Mouse (Mus musculus) kidney, postnatal 4 days (tissue): ENCODE data around the gene Pop4.

Source experiments
- DNase-seq, 2 experiments: peaks; one replicate each; pipeline ENCODE4 v3.0.0; 2021; ENCODE audit warnings: mixed read lengths in 2 of 2

Pop4 gene

DNA sequence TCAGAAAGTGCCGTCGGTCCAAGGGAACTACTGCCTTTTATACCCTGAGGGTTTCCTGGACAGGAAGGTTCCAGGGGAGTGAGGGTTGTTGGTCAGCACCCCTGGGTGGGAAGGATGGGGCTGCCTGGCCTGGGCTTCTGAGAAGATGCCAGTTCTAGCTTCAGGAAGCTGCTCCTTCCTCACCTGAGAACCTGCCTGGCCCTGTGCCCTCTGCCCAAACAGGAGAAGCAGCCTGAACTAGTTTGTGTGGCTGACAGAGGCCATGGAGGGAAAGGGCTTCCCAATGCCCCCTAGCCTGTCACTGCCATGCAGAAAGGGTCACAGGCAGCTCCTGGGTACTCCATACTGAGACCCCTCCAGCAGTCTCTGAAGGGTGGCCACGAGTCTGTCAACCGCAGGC, 51.7 kb downstream of the Pop4 start:
- DNase-seq: no peak

DNA sequence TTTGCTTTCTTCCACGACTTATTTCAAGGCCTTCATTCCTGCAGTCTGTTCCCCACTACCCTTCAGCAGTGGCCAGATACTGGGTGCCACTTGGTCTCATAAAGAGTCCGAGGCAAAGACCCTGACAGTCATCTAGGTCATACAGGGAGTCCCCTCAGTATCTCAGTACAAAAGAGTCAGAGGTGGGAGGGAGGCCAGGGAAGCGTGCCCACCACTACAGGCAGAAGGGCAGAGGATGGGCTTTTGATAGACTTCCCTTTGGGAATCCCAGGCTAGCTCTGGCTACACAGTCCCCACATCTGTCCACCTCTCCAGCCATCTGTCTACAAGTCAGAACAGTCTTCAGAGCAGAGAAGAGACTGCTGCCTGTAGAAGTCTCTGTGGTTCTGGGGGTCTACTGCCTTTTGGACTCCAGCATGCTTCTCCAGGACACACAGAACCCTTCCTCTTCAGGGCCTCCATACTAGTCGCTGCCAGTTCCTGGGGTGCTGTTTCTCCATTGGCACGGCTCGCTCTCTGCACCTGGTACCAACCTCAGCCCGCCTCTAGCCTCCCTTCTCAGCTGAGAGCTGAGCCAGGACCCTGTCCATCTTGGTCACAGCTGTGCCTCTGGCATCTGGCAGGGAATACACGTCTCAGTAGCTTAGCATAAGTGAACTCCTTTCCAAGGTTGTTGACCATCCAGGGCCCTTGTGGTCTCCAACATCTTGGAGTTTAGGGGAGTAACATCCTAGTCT, 52.4 kb downstream of the Pop4 start:
- no peak for DNase-seq

DNA sequence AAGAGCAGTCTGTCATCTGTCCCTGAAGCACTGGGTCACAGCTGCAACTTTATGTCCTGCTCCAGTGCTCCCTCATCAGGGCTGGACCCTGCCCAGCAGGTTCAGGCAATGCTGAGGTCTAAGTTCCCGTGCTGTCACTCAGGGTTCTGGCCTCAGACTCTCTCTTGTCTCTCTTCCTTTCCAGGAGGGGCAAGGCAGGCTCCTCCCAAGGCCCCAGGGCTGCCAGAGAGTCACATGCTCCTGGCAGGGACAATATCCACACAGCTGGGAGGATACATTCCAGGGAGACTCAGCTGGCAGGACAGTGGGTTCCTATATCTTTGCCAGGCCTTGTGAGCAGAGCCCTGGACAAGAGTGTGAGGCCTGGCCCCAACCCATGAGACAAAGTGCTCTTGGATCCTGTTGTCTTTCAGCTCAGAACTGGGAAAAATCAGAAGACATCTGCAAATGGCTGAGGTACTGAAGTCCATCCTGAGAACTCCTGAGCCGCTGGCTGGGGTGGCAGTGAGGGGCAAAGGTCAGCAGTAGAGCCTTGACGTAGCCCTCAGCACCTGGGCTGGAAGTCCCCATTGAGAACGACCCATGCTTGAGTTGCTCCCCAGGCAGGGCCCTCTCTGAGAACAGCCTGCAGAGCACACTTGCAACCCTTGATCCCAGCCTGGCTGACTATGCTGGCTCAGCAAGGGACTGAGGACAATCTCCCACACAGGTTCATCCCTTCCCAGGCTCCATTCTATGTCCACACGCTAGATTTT, 53.6 kb downstream of the Pop4 start:
- peak; percentile 66 to 78 for DNase-seq

DNA sequence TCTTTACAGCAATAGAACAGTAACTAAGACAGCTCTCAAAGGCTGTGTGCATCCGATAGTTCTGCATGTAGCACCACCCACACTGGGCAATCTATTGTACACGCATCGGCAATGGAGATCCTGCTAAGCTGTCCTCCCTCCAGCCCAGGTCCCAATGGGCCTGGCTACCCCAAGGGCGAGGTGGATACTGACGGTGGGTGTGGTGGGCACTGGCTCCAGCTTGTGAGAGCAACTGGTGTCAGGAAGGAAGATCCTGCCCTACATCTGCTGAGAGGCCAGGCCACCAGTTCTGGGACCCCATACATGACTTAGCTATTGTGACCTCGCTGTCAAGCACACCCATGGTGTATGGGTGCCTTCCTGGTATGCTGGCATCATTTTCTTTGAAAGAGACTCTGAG, 55.5 kb downstream of the Pop4 start:
- no peak for DNase-seq

DNA sequence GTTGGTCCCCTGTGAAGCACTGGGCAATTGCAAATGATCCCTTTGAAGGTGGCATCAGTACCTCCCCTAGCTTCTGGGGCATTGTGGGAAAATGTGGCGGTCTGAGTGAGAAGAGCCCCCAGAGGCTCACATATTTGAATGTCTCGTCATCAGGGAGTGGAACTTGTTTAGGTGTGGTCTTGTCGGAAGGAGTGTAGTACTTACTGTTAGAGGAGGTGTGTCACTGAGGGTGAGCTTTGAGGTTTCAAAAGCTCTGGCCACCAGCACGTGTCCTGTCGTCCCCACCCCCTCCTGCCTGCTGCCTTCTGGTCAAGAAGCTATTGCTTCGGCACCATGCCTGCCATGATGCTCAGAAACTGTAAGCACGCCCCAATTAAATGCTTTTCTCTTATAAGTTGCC, 55.9 kb downstream of the Pop4 start:
- DNase-seq: no peak

DNA sequence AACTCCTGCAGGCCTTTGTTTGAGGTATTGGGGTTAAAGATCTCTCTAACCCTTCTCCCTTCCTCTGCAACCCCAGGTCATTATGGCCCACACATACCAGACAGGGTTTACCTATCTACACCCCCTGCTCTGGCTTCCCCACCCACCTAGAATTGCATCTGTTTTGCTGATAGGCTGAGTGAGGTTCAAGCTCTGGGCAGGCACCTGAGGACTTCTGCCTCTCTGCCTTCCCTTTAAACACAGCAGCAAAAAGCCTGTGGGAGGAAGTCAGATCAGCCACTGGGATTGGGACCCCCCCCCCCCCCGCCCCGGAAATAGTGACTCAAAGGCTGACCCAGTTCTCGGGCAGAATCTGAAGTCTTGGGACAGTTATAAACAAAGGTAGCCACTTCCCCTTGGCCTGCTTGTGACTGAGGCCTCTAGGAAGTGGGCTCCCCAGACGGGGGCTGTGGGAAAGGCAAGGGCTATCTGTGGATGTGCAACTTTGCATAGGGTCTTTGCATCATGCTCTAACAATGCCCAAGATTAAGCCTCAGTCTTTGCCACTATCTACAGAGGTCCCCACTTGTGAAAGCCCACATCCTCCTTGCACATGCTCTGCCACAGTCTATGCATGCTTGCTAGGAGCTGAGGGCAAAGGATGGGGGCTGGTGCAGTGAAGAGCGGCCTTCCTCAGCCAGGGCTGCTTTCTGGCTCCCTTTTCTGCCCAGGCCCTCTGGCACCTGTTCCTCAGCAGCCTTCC, 56.6 kb downstream of the Pop4 start:
- no peak for DNase-seq

DNA sequence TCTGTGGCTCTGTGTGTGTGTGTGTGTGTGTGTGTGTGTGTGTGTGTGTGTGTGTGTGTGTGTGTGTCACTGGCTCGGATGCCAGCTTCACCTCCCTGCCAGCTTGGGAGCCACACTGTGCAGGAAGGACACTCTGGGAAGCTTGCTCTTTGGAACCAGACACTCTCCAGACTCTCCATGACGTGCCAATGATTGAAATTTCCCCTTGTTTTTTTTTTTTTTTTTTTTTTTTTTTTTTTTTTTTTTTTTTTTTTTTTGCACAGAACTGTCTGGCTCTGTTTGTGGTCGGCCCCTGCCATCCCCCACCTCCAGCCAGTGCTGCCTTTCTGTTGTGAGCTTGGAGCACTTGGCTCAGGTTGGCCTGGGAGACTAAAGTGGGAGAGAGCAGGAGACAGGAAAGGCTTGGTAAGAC, 58.6 kb downstream of the Pop4 start:
- peak in 1 of 2 experiments; percentile 14 for DNase-seq
